Comparison of ENCODE assay signal across 12 mouse cellular contexts in the genomic region with DNA sequence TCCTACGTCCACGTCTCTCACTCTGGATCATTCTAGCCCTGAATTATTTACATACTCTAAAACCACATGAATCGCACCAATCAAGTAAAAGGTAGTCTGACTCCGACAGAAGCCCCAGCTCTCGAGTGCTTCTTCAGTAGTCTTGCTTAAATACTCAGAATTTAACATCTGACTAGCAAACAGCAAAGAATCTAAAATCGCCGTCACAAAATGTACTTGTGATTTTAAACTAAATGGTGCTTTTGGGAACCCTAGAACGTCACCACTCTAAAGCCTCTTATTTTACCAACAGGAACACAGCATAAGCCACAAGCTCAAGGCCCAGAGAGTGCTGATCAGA. TPM values are rescaled to one million over a fixed set of nuclear protein-coding genes. Genes with fewer than 3 reads are reported as not detected.
DNase-seq lines count a peak whose midpoint lies in the region; ATAC-seq and TF ChIP-seq lines count a peak whose summit lies in the region.
"Had no signal": no experiment of that assay in that cellular context is flagged by ENCODE, and none has a peak within 500 bp of the region (broad histone marks: within the 10 kb centered on the region; RNA-seq: fewer than 3 reads in every experiment).

No protein-coding gene starts in this region.

- no peak for DNase-seq in heart, adult 2 months
- DNase-seq in heart, adult 9 months (ENCODE audit: low spot score in 2 of 2) = no peak
- DNase-seq in midbrain, embryonic 11.5 days (ENCODE audit: low spot score, missing footprints) = peak; percentile 67
- no peak for DNase-seq in midbrain, embryonic 10.5 days (ENCODE audit: low spot score)
- no peak for DNase-seq in stomach, postnatal 0 days (ENCODE audit: low spot score)
- no peak for DNase-seq in spleen, postnatal 14 days (ENCODE audit: low spot score in 2 of 2)
- DNase-seq: kidney, postnatal 10 days; lung, postnatal 4 days; retina, postnatal 1 day had no signal

- H3K4me1 ChIP-seq in heart, adult 2 months (ENCODE audit: control insufficient read depth, insufficient read depth, low read length) = peaks cover 9% of the 10 kb centered on the region
- H3K4me1 ChIP-seq in midbrain, embryonic 11.5 days (ENCODE audit: control insufficient read depth, insufficient read depth, low read length) = peaks cover 4% of the 10 kb centered on the region; the same call in 1 of the 2 replicates
- peaks cover 21% of the 10 kb centered on the region for H3K4me1 ChIP-seq in midbrain, embryonic 10.5 days
- H3K4me1 ChIP-seq in limb, embryonic 15.5 days = peaks cover 24% of the 10 kb centered on the region; the same call in 1 of the 2 replicates
- H3K4me1 ChIP-seq in stomach, postnatal 0 days (replicated peaks; ENCODE audit: control insufficient read depth, insufficient read depth) = no peaks in the 10 kb centered on the region

- H3K27me3 ChIP-seq in heart, adult 2 months (ENCODE audit: control insufficient read depth, insufficient read depth, low read length) = no peaks in the 10 kb centered on the region
- H3K27me3 ChIP-seq in midbrain, embryonic 11.5 days (ENCODE audit: control insufficient read depth, insufficient read depth, low read length) = no peaks in the 10 kb centered on the region
- H3K27me3 ChIP-seq in midbrain, embryonic 10.5 days (ENCODE audit: low read depth, poor library complexity, severe bottlenecking) = no peaks in the 10 kb centered on the region
- no peaks in the 10 kb centered on the region for H3K27me3 ChIP-seq in limb, embryonic 15.5 days
- H3K27me3 ChIP-seq in stomach, postnatal 0 days (ENCODE audit: control insufficient read depth, insufficient read depth, low read length) = no peaks in the 10 kb centered on the region

- no peak for TF ChIP-seq EP300 in heart, adult 2 months (IDR thresholded peaks at IDR 0.05; ENCODE audit: insufficient read depth, low read depth, low read length)
- TF ChIP-seq EP300 in stomach, postnatal 0 days (optimal IDR thresholded peaks at IDR 0.05) = no peak

- peak overlapping the region; percentile 98 for H3K27ac ChIP-seq in heart, adult 2 months
- no peak overlapping the region for H3K27ac ChIP-seq in midbrain, embryonic 11.5 days (ENCODE audit: low read depth, low read length)
- no peak overlapping the region for H3K27ac ChIP-seq in midbrain, embryonic 10.5 days (replicated peaks)
- H3K27ac ChIP-seq in limb, embryonic 15.5 days = no peak overlapping the region
- peak overlapping the region; percentile 93 for H3K27ac ChIP-seq in stomach, postnatal 0 days (replicated peaks)

- H3K79me2 ChIP-seq in heart, adult 2 months (replicated peaks; ENCODE audit: control insufficient read depth, insufficient read depth, low read length) = no peaks in the 10 kb centered on the region; the same call in 1 of the 2 replicates

- TF ChIP-seq POLR2A in heart, adult 2 months (IDR thresholded peaks at IDR 0.05; ENCODE audit: insufficient read depth, low read depth, low read length) = no peak

- peak overlapping the region; percentile 44 for H3K9ac ChIP-seq in heart, adult 2 months (ENCODE audit: low read depth, low read length)
- H3K9ac ChIP-seq in midbrain, embryonic 11.5 days (ENCODE audit: low read length) = no peak overlapping the region
- no peak overlapping the region for H3K9ac ChIP-seq in limb, embryonic 15.5 days
- H3K9ac ChIP-seq in stomach, postnatal 0 days (ENCODE audit: low read length) = peak overlapping the region; percentile 50

- no peak for ATAC-seq in midbrain, embryonic 11.5 days (ENCODE audit: low FRiP score)
- ATAC-seq in limb, embryonic 15.5 days (ENCODE audit: insufficient number of reproducible peaks, low FRiP score, low TSS enrichment, low read depth) = no peak
- no peak for ATAC-seq in stomach, postnatal 0 days (ENCODE audit: low FRiP score, low TSS enrichment)
- ATAC-seq in megakaryocyte, adult 5-6 weeks (ENCODE audit: poor library complexity, severe bottlenecking) = no peak
- ATAC-seq: CD4-positive, CD25-positive, alpha-beta regulatory T cell, adult 4 months had no signal

- no peak overlapping the region for H3K4me2 ChIP-seq in midbrain, embryonic 11.5 days
- H3K4me2 ChIP-seq in limb, embryonic 15.5 days = 0 out of 2 replicates have a peak overlapping the region, but pooled peaks have one; percentile 5
- peak overlapping the region; percentile 77 for H3K4me2 ChIP-seq in stomach, postnatal 0 days (replicated peaks; ENCODE audit: low read depth)

- H3K9me3 ChIP-seq in midbrain, embryonic 11.5 days (ENCODE audit: control insufficient read depth, low read length) = no peaks in the 10 kb centered on the region
- H3K9me3 ChIP-seq in midbrain, embryonic 10.5 days (replicated peaks) = no peaks in the 10 kb centered on the region
- H3K9me3 ChIP-seq in limb, embryonic 15.5 days = no peaks in the 10 kb centered on the region
- no peaks in the 10 kb centered on the region for H3K9me3 ChIP-seq in stomach, postnatal 0 days (ENCODE audit: control insufficient read depth, low read length)

- 42% methylated on average over 8 of the region's 8 CpGs for WGBS in heart, adult 2 months
- WGBS in midbrain, embryonic 11.5 days = 83% methylated on average over 8 of the region's 8 CpGs
- WGBS in midbrain, embryonic 10.5 days = 83% methylated on average over 8 of the region's 8 CpGs
- 64% methylated on average over 8 of the region's 8 CpGs for WGBS in limb, embryonic 15.5 days
- 52% methylated on average over 8 of the region's 8 CpGs for WGBS in stomach, postnatal 0 days

- no peak for TF ChIP-seq CTCF in heart, adult 2 months (IDR thresholded peaks at IDR 0.05)
- no peak for TF ChIP-seq CTCF in stomach, postnatal 0 days (IDR thresholded peaks at IDR 0.05; ENCODE audit: low read depth)

- H3K4me3 ChIP-seq in heart, adult 2 months = peak overlapping the region; percentile 94
- H3K4me3 ChIP-seq in midbrain, embryonic 11.5 days (ENCODE audit: low read depth, low read length) = no peak overlapping the region
- H3K4me3 ChIP-seq in midbrain, embryonic 10.5 days = no peak overlapping the region
- H3K4me3 ChIP-seq in limb, embryonic 15.5 days = no peak overlapping the region
- H3K4me3 ChIP-seq in stomach, postnatal 0 days (ENCODE audit: low read depth, low read length) = peak overlapping the region; percentile 88

- intact Hi-C loops in heart, adult 2 months (cut with DNase I) = loop anchor here (2.0 kb wide), 1 partner anchor 110 kb away; no protein-coding TSS in a partner anchor

- peaks cover 9% of the 10 kb centered on the region for H3K36me3 ChIP-seq in heart, adult 2 months (ENCODE audit: control insufficient read depth, insufficient read depth, low read length)
- no peaks in the 10 kb centered on the region for H3K36me3 ChIP-seq in midbrain, embryonic 11.5 days (ENCODE audit: control insufficient read depth, insufficient read depth, low read length)
- H3K36me3 ChIP-seq in midbrain, embryonic 10.5 days = no peaks in the 10 kb centered on the region
- H3K36me3 ChIP-seq in limb, embryonic 15.5 days = no peaks in the 10 kb centered on the region
- H3K36me3 ChIP-seq in stomach, postnatal 0 days (ENCODE audit: control insufficient read depth, insufficient read depth, low read length) = no peaks in the 10 kb centered on the region

RNA-seq across cellular contexts. Expression of a gene that starts 2.5 kb away (rescaled TPM):
- 100 to 1,000 TPM; 638 to 971 TPM for total RNA-seq in heart, adult 2 months (2021)
- 185 and 253 TPM in 2 replicates for polyA plus RNA-seq in heart, adult 2 months (2012; rRNA removed)
- 61.0 and 62.6 TPM in 2 replicates for polyA plus RNA-seq in midbrain, embryonic 11.5 days (2014; fragmentation: Nextera tagmentation; extraction: Ambion mirVana)
- polyA plus RNA-seq in midbrain, embryonic 10.5 days (2016; fragmentation: Nextera tagmentation; extraction: Ambion mirVana) = 47.9 and 62.2 TPM in 2 replicates
- polyA plus RNA-seq in limb, embryonic 15.5 days (2015; fragmentation: Nextera tagmentation; extraction: Ambion mirVana) = 45.6 and 58.9 TPM in 2 replicates
- polyA plus RNA-seq in stomach, postnatal 0 days (2015; fragmentation: Nextera tagmentation; extraction: Ambion mirVana) = 107 and 111 TPM in 2 replicates
- total RNA-seq in megakaryocyte, adult 5-6 weeks (2015) = 1.7 and 2.1 TPM in 2 replicates
- 2.5 and 5.2 TPM in 2 replicates for total RNA-seq in megakaryocyte, adult 5-6 weeks (2017)

Comparison
In these comparisons a context has a peak if more than half of its experiments do, and no peak if none do; other contexts are left out.
1. H3K27ac ChIP-seq: peak in heart, adult 2 months (single experiment) and stomach, postnatal 0 days (single experiment); none in midbrain, embryonic 11.5 days (single experiment), midbrain, embryonic 10.5 days (single experiment) and limb, embryonic 15.5 days (single experiment).
2. H3K4me3 ChIP-seq: peak in heart, adult 2 months (single experiment) and stomach, postnatal 0 days (single experiment); none in midbrain, embryonic 11.5 days (single experiment), midbrain, embryonic 10.5 days (single experiment) and limb, embryonic 15.5 days (single experiment).
3. H3K9ac ChIP-seq: peak in heart, adult 2 months (single experiment) and stomach, postnatal 0 days (single experiment); none in midbrain, embryonic 11.5 days (single experiment) and limb, embryonic 15.5 days (single experiment).